Mouse (Mus musculus): ENCODE measurements around the gene Asphd1. TPM values are rescaled to one million over a fixed set of nuclear protein-coding genes. Genes with fewer than 3 reads are reported as not detected.

The Asphd1 gene
- polyA plus RNA-seq, 1 experiment from 2014 or later: 8.5 TPM

GRCm38 (mm10) chr7:126941801-126942200 lies 7.6 kb downstream of the Asphd1 start:
- H3K4me1 ChIP-seq (replicated peaks; ENCODE audit: control insufficient read depth, insufficient read depth, low read length): peaks cover 5% of the 10 kb centered on the region; the same call in 1 of the 2 replicates
- H3K9me3 ChIP-seq (ENCODE audit: control insufficient read depth, low read length): no peaks in the 10 kb centered on the region
- 46% methylated on average over 5 of the region's 5 CpGs for WGBS
- no peak overlapping the region for H3K4me2 ChIP-seq (ENCODE audit: low read length)
- ATAC-seq: peak; percentile 61; the same call in 1 of the 2 replicates
- no peaks in the 10 kb centered on the region for H3K27me3 ChIP-seq (replicated peaks; ENCODE audit: control insufficient read depth, insufficient read depth, low read length)
- H3K27ac ChIP-seq (ENCODE audit: low read length): no peak overlapping the region
- H3K4me3 ChIP-seq (replicated peaks; ENCODE audit: low read length): no peak overlapping the region
- H3K9ac ChIP-seq (replicated peaks; ENCODE audit: low read depth, low read length): no peak overlapping the region
- H3K36me3 ChIP-seq (ENCODE audit: control insufficient read depth, insufficient read depth): peaks cover 22% of the 10 kb centered on the region

- Histone ChIP-seq H3K27ac (ENCODE audit: low read length) (no peak overlapping the region), H3K4me1 (replicated peaks; ENCODE audit: control insufficient read depth, insufficient read depth, low read length) (peaks cover 5% of the 10 kb centered on the region; the same call in 1 of the 2 replicates), H3K9me3 (ENCODE audit: control insufficient read depth, low read length) (no peaks in the 10 kb centered on the region), H3K4me2 (ENCODE audit: low read length) (no peak overlapping the region), H3K36me3 (ENCODE audit: control insufficient read depth, insufficient read depth) (peaks cover 24% of the 10 kb centered on the region), H3K4me3 (replicated peaks; ENCODE audit: low read length) (no peak overlapping the region), H3K9ac (replicated peaks; ENCODE audit: low read depth, low read length) (no peak overlapping the region), H3K27me3 (replicated peaks; ENCODE audit: control insufficient read depth, insufficient read depth, low read length) (no peaks in the 10 kb centered on the region)
- 47% methylated on average over 6 of the region's 6 CpGs for WGBS
- no peak for ATAC-seq
Measured at GRCm38 (mm10) chr7:126941171-126941570, 8.2 kb downstream of the Asphd1 start.

- H3K36me3 ChIP-seq (ENCODE audit: control insufficient read depth, insufficient read depth): peaks cover 12% of the 10 kb centered on the region
- no peak overlapping the region for H3K4me3 ChIP-seq (replicated peaks; ENCODE audit: low read length)
- no peaks in the 10 kb centered on the region for H3K9me3 ChIP-seq (ENCODE audit: control insufficient read depth, low read length)
- H3K27ac ChIP-seq (ENCODE audit: low read length): no peak overlapping the region
- no peak overlapping the region for H3K9ac ChIP-seq (replicated peaks; ENCODE audit: low read depth, low read length)
- H3K4me1 ChIP-seq (replicated peaks; ENCODE audit: control insufficient read depth, insufficient read depth, low read length): peaks cover 14% of the 10 kb centered on the region
- H3K27me3 ChIP-seq (replicated peaks; ENCODE audit: control insufficient read depth, insufficient read depth, low read length): no peaks in the 10 kb centered on the region
- WGBS: 89% methylated on average over 2 of the region's 2 CpGs
- H3K4me2 ChIP-seq (ENCODE audit: low read length): no peak overlapping the region
- no peak for ATAC-seq
Measured at GRCm38 (mm10) chr7:126932652-126933051, 16.7 kb downstream of the Asphd1 start.

- H3K9ac ChIP-seq (replicated peaks; ENCODE audit: low read depth, low read length): peak overlapping the region; percentile 91
- no peaks in the 10 kb centered on the region for H3K9me3 ChIP-seq (ENCODE audit: control insufficient read depth, low read length)
- peak; percentile 80 for ATAC-seq
- no peaks in the 10 kb centered on the region; the same call in 1 of the 2 replicates for H3K36me3 ChIP-seq (ENCODE audit: control insufficient read depth, insufficient read depth)
- H3K27ac ChIP-seq (ENCODE audit: low read length): peak overlapping the region; percentile 75
- H3K4me2 ChIP-seq (ENCODE audit: low read length): peak overlapping the region; percentile 89
- H3K27me3 ChIP-seq (replicated peaks; ENCODE audit: control insufficient read depth, insufficient read depth, low read length): no peaks in the 10 kb centered on the region
- 0% methylated on average over 24 of the region's 27 CpGs for WGBS
- peak overlapping the region; percentile 80 for H3K4me3 ChIP-seq (replicated peaks; ENCODE audit: low read length)
- peaks cover 14% of the 10 kb centered on the region for H3K4me1 ChIP-seq (replicated peaks; ENCODE audit: control insufficient read depth, insufficient read depth, low read length)
Measured at GRCm38 (mm10) chr7:126929046-126929445, 20.3 kb downstream of the Asphd1 start.

GRCm38 (mm10) chr7:126928384-126929037 lies 20.9 kb downstream of the Asphd1 start, which contains the start of gene Kctd13:
Gene Kctd13 (plus strand): TSS chr7:126928879.
- Histone ChIP-seq H3K36me3 (ENCODE audit: control insufficient read depth, insufficient read depth) (no peaks in the 10 kb centered on the region; the same call in 1 of the 2 replicates), H3K9ac (replicated peaks; ENCODE audit: low read depth, low read length) (peak within 1 kb of the TSS; percentile 91), H3K9me3 (ENCODE audit: control insufficient read depth, low read length) (no peaks in the 10 kb centered on the region), H3K4me1 (replicated peaks; ENCODE audit: control insufficient read depth, insufficient read depth, low read length) (peaks cover 14% of the 10 kb centered on the region), H3K27me3 (replicated peaks; ENCODE audit: control insufficient read depth, insufficient read depth, low read length) (no peaks in the 10 kb centered on the region), H3K4me3 (replicated peaks; ENCODE audit: low read length) (peak within 1 kb of the TSS; percentile 80), H3K27ac (ENCODE audit: low read length) (peak within 1 kb of the TSS; percentile 75), H3K4me2 (ENCODE audit: low read length) (peak within 1 kb of the TSS; percentile 89)
- peak; percentile 98 for ATAC-seq
- 3% methylated on average over 56 of the region's 56 CpGs for WGBS

- no peak overlapping the region for H3K4me3 ChIP-seq (replicated peaks; ENCODE audit: low read length)
- WGBS: 70% methylated on average over 3 of the region's 3 CpGs
- no peaks in the 10 kb centered on the region for H3K27me3 ChIP-seq (replicated peaks; ENCODE audit: control insufficient read depth, insufficient read depth, low read length)
- no peaks in the 10 kb centered on the region; the same call in 1 of the 2 replicates for H3K36me3 ChIP-seq (ENCODE audit: control insufficient read depth, insufficient read depth)
- no peak for ATAC-seq
- no peak overlapping the region for H3K4me2 ChIP-seq (ENCODE audit: low read length)
- no peak overlapping the region for H3K27ac ChIP-seq (ENCODE audit: low read length)
- no peak overlapping the region for H3K9ac ChIP-seq (replicated peaks; ENCODE audit: low read depth, low read length)
- H3K4me1 ChIP-seq (replicated peaks; ENCODE audit: control insufficient read depth, insufficient read depth, low read length): peaks cover 17% of the 10 kb centered on the region
- H3K9me3 ChIP-seq (ENCODE audit: control insufficient read depth, low read length): no peaks in the 10 kb centered on the region
Measured at GRCm38 (mm10) chr7:126926299-126926698, 23.1 kb downstream of the Asphd1 start.

- H3K4me2 ChIP-seq (ENCODE audit: low read length): no peak overlapping the region
- WGBS: 60% methylated on average over 5 of the region's 5 CpGs
- ATAC-seq: no peak
- H3K27ac ChIP-seq (ENCODE audit: low read length): no peak overlapping the region
- no peaks in the 10 kb centered on the region for H3K36me3 ChIP-seq (ENCODE audit: control insufficient read depth, insufficient read depth)
- 0 out of 2 replicates have a peak, but pooled peaks cover 3% of the 10 kb centered on the region for H3K4me1 ChIP-seq (replicated peaks; ENCODE audit: control insufficient read depth, insufficient read depth, low read length)
- no peaks in the 10 kb centered on the region for H3K9me3 ChIP-seq (ENCODE audit: control insufficient read depth, low read length)
- H3K4me3 ChIP-seq (replicated peaks; ENCODE audit: low read length): no peak overlapping the region
- H3K27me3 ChIP-seq (replicated peaks; ENCODE audit: control insufficient read depth, insufficient read depth, low read length): no peaks in the 10 kb centered on the region
- no peak overlapping the region for H3K9ac ChIP-seq (replicated peaks; ENCODE audit: low read depth, low read length)
Measured at GRCm38 (mm10) chr7:126923999-126924398, 25.4 kb downstream of the Asphd1 start.

GRCm38 (mm10) chr7:126922624-126923060 lies 26.7 kb downstream of the Asphd1 start, which contains the start of gene Tmem219:
Gene Tmem219 (minus strand): TSS chr7:126922917.
- no peak within 1 kb of the TSS for H3K4me2 ChIP-seq (ENCODE audit: low read length)
- no peak within 1 kb of the TSS for H3K4me3 ChIP-seq (replicated peaks; ENCODE audit: low read length)
- H3K4me1 ChIP-seq (replicated peaks; ENCODE audit: control insufficient read depth, insufficient read depth, low read length): 0 out of 2 replicates have a peak, but pooled peaks cover 3% of the 10 kb centered on the region
- H3K27me3 ChIP-seq (replicated peaks; ENCODE audit: control insufficient read depth, insufficient read depth, low read length): no peaks in the 10 kb centered on the region
- H3K27ac ChIP-seq (ENCODE audit: low read length): 0 out of 2 replicates have a peak within 1 kb of the TSS, but pooled peaks have one; percentile 10
- WGBS: 9% methylated on average over 5 of the region's 5 CpGs
- H3K9me3 ChIP-seq (ENCODE audit: control insufficient read depth, low read length): no peaks in the 10 kb centered on the region
- H3K36me3 ChIP-seq (ENCODE audit: control insufficient read depth, insufficient read depth): no peaks in the 10 kb centered on the region
- ATAC-seq: peak; percentile 65
- no peak within 1 kb of the TSS for H3K9ac ChIP-seq (replicated peaks; ENCODE audit: low read depth, low read length)

GRCm38 (mm10) chr7:126921563-126921962 lies 27.8 kb downstream of the Asphd1 start:
- Histone ChIP-seq H3K36me3 (ENCODE audit: control insufficient read depth, insufficient read depth) (no peaks in the 10 kb centered on the region), H3K27me3 (replicated peaks; ENCODE audit: control insufficient read depth, insufficient read depth, low read length) (no peaks in the 10 kb centered on the region), H3K4me1 (replicated peaks; ENCODE audit: control insufficient read depth, insufficient read depth, low read length) (0 out of 2 replicates have a peak, but pooled peaks cover 3% of the 10 kb centered on the region), H3K4me3 (replicated peaks; ENCODE audit: low read length) (no peak overlapping the region), H3K27ac (ENCODE audit: low read length) (no peak overlapping the region), H3K9me3 (ENCODE audit: control insufficient read depth, low read length) (no peaks in the 10 kb centered on the region), H3K4me2 (ENCODE audit: low read length) (no peak overlapping the region), H3K9ac (replicated peaks; ENCODE audit: low read depth, low read length) (no peak overlapping the region)
- 72% methylated on average over 2 of the region's 2 CpGs for WGBS
- ATAC-seq: no peak

Measured in forebrain, embryonic 16.5 days (tissue).